Mouse (Mus musculus) adrenal gland, postnatal 10 days (tissue): ENCODE measurements around the gene Myct1. TPM values are rescaled to one million over a fixed set of nuclear protein-coding genes. Genes with fewer than 3 reads are reported as not detected.

ENCODE experiments used
- DNase-seq: peaks from one replicate; pipeline ENCODE4 v3.0.0; 2021; ENCODE audit warnings: mixed read lengths
- long read RNA-seq, 2 experiments: library from polyadenylated mRNA; stranded (forward); transcript quantifications; one replicate each; pipeline ENCODE4 v2.0.0; 2021
- total RNA-seq, 2 experiments: library from RNA; stranded (reverse); gene quantifications; 2 replicates each; pipeline ENCODE4 v1.2.3; 2021

Gene Myct1
- 10 to 100 TPM in 1 of 2 experiments, 1 to 10 TPM in 1; 8.5 to 13.4 TPM for total RNA-seq
- long read RNA-seq, experiment 1, transcript Myct1-201 (2 exons, 2,845 nt): major isoform, 7 of 9 reads
- long read RNA-seq, experiment 1, partial matches to known transcripts: 0 of 9 reads
- long read RNA-seq, experiment 1, other reads (novel, unspliced or antisense): 2 of 9 reads
- long read RNA-seq, experiment 2, transcript Myct1-201 (2 exons, 2,845 nt): major isoform, 9 of 9 reads
- long read RNA-seq, experiment 2, partial matches to known transcripts: 0 of 9 reads
- long read RNA-seq, experiment 2, other reads (novel, unspliced or antisense): 0 of 9 reads

DNA sequence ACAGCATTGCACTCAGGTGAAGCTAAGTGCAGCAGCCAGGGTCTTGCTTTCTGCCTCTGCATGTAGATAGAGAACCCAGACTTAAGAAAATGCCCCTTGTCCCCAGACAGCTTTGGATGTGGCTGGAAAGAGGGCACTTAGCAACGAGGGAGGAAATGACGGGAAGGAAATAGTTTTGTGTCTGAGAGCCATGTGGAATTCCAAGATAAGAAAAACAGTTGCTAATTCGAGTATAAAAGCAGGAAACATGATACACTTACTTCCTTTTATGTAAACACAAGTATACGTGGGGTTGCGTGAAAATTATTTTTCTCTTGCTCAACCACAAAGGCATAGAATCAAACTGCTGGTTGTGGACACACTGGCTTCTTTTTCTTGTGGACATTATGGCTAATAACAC, at the start of gene Myct1:
TSS of gene Myct1 (plus strand) at position 312 of the 400 bp plus-strand sequence.
- DNase-seq: no peak

- no peak for DNase-seq
These were observed 47.1 kb upstream of the Myct1 start for GRCm38 (mm10) chr10:5546428-5546827.

DNA sequence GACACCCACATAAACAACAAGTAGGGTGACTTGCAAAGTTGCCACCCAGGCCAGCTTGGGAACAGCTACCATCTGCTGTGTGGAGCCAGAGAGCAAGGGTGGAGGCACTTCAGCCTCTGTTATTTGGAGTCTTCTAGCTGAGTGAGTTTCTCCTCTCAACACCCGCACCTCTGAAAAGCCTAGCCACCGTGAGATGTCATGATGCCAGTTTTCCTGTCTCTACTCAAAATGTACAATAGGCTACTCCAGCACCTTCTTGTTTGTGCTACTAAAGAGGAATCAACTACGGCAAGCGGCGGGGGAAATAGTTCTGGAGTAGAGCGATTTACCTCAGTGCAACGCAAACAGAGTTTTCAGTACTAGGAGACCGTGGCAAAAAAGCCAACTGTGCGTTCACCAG, 45.8 kb upstream of the Myct1 start:
- DNase-seq: no peak

GRCm38 (mm10) chr10:5548651-5549050, 44.9 kb upstream of the Myct1 start:
- no peak for DNase-seq

GRCm38 (mm10) chr10:5549871-5550167, 43.8 kb upstream of the Myct1 start:
- no peak for DNase-seq

DNA sequence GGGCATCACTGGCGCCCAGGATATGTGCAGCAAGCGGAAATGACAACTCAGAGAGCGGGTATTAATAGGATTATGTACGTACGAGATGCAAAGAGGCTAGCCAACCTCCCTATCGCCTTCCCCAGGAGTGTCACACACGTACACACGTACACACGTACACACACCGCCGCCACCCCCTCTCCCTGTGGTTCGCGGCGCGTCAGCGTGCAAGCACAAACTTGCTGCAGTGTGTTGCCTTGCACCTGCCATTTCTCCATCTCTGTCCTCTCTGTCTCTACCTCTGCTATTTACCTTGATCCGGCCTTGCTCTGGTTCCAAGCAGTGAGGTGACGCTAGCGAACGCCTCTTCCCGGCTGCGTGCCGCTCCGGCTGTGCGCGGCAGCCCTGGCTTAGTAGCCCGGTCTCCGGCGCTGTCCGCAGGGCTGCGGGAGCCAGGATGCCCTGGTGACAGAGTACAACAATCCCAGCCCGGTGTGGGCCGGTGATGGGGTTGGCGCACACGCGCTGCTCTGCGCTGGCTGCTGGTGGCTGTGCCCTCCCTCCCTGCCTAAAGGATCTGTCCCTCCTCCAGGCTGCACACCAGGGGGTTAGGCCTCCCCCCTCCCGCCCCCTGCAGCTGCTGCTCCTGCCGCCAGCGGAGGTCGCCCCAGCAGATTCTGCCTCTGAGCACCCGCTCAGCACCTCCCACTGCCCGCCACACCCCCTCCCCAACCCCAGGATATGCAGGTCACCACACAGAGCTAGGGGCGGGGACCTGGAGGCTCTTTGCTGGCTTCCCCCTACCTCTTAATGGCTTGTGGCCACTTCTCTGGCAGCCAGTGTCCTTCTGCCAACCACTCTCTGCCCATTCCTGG, 43.2 kb upstream of the Myct1 start:
- DNase-seq: peak; percentile 52

DNA sequence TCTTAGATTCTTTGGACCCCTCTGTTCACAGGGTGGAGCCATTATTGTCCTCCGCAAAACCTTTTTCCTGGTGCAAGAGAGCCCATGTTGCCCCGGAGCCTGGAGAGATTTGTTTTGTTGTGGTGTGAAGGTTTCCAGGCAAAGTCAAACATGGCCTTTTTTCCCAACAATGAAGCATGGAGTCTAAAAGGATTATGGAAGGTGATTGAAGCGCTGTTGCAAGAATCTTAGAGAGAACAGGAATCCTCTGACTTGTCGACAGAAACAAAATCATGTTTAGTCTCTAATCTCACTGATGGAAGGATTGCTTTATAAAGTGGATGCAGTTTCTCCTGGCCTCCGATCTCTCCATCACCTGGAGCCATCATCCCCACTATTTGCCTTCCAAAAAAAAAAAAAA, 42.2 kb upstream of the Myct1 start, which contains the start of gene Syne1:
TSS of gene Syne1 (minus strand) at position 101 of the 400 bp plus-strand sequence.
- DNase-seq: no peak

- DNase-seq: peak; percentile 15
These were observed 38.6 kb upstream of the Myct1 start for GRCm38 (mm10) chr10:5554941-5555340.

- no peak for DNase-seq
These were observed 34.8 kb upstream of the Myct1 start for GRCm38 (mm10) chr10:5558808-5559207.

DNA sequence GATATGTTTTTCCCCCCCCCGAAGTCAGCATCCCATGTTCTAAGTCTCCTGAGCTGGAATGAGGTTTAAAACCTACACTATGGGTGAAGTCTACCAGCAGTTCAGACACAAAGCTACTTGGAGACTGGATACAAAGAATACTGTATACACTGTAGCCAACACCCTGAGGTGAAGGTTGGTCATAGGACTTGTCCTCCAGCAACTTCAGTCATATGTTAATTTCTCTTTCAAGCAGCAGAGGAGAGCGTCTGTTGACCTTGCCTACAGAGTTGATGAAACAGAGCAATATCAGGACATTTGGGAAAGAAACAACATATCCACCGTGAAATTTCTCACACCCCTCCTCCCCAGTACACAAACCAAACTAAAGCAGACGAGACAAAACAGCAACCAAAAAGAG, 33.0 kb upstream of the Myct1 start:
- DNase-seq: no peak

DNA sequence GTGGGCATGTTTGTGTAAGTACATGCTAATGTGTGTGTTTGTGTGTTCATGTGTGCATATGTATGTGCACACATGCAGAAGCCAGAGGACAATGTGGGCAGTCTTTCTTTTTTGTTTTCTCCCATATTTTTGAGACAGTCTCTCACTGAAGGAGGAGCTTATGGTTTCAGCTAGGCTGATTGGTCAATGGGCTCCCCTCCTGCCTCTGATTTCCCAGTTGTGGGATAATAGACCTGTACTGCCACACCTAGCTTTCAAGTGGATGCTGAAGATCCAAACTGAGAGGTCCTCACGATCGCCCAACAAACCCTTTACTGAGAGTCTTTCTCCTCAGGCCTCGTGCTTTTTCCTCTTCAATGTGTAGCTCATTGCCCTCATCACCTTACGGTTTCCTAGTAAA, 31.9 kb upstream of the Myct1 start:
- no peak for DNase-seq

DNA sequence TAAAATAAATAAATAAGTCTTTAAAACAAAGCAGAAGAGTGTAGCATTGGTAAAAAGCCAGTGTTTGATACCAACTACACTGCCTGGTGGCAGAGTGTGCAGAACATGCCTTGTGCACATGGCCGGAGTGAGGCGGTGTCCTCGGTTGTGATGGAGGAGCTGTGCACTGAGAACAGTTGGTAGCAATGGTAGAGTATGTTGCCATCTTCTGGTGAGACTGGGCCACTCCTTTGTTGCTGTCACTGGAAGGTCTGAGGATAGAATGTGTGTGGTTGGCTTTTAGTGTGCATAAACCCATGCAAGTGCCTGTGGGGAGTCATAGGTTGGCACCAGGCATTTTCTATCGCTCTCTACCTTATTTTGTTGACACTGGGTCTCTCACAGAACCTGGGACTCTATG, 24.6 kb upstream of the Myct1 start:
- DNase-seq: no peak

DNA sequence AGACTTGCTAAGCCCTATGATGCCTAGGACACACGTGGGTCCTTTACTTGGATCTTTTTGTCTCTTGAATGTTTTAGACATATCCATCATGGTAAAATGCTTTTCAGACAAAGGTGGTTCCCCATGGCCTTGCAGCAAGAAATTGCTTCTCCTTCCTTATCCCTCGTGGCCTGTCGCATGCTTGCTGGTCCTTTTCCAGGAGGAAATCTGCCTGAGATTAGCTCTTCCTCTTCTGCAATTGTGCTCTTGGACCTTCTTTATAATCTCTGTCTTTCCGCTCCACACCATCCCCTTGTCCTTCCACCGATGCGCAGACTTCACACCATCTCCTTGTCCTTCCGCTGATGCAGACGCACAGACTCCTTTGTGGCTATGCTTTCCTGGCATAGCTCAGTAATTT, 23.5 kb upstream of the Myct1 start:
- DNase-seq: no peak

DNA sequence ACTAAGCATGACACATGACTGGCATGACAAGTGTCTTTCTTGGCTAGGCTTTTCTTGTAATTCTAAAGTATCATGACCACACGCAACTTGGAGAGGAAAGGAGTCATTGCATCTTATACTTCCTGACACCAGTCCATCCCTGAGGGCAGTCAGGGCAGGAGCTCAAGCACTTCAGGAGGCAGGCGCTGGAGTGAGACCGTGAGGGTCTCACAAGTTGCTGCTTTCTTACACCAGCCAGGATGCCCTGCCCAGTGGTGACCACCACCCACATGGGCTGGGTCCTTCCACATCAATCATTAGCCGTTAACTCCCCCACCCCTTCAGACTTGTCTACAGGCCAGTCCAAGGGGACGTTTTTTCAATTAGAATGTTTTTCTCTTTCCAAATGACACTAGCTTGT, 22.2 kb upstream of the Myct1 start:
- no peak for DNase-seq

- no peak for DNase-seq
These were observed 20.2 kb upstream of the Myct1 start for GRCm38 (mm10) chr10:5573328-5573727.

DNA sequence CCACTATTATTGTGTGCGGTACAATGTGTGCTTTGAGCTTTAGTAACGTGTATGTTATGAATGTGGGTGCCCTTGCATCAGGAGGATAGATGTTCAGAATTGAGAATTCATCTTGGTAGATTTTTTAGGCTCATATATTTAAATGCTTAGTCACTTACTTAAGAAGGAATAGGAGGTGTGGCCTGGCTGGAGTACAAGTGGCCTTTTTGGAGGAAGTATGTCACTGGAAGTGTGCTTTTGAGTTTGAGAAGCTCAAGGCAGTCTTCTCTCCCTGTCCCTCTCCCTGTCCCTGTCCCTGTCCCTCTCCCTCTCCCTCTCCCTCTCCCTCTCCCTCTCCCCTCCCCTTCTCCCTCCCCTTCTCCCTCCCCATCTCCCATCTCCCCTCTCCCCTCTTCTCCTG, 2.5 kb upstream of the Myct1 start:
- no peak for DNase-seq

DNA sequence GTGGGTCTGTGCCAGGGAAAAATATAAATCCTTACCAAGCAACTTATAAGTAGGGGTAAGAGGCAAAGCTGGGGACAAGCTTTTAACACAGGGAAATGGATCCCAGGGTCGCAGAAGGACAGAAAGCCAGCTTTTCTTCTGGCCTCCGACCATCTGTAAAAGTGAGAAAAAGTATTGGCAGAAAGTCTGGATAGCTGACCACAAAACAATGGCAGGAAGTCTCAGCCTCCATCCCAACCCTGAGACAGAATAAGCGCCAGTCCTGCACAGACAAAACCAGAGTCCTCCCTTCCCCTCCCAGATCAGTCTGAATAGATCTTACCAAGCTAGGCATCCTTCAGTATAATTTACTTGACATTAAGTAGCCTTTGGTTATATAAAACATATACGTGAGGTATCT, 1.6 kb upstream of the Myct1 start:
- no peak for DNase-seq

- DNase-seq: no peak
These were observed 882 bp downstream of the Myct1 start for GRCm38 (mm10) chr10:5594457-5594856.

DNA sequence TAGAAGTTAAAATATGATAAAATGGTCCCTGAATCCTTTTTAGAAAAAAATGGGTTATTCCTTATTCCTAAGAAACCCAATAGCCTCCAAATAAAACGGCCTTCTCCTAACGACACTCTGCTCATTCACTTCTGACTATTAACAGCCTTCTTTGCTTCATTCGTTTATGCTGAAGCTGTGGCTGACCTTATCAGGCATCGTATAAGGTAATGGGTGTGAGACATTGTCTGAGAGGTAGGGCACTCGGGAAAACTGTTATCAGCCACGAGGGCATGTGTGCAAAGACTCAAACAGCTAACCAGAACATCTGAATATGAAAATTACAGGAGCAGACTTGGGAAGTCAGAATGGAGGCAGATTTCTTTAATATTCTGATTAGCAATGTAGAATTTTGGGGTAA, 3.0 kb downstream of the Myct1 start:
- no peak for DNase-seq

- peak; percentile 81 for DNase-seq
These were observed 6.5 kb downstream of the Myct1 start for GRCm38 (mm10) chr10:5600123-5600522.

DNA sequence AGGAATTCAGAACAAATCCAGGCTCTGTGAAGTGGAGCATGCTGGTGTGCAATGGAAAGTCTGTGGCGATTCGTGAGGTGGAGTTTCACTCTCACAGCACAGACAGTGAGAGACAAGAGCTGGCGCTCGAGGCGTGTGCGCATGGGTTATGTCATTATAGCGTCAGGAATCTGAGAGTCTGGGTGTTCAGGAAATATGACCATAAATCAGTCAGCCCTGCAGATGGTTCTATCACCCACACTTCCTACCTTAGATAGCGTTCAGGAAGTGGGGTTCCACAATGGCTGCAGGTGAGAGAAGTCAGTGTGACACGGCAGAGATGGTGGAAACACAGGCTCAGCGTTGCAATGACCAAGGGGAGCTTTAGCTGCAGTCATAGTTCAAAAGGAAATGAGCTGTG, 9.9 kb downstream of the Myct1 start:
- DNase-seq: no peak

GRCm38 (mm10) chr10:5604371-5604770, 10.8 kb downstream of the Myct1 start:
- no peak for DNase-seq

DNA sequence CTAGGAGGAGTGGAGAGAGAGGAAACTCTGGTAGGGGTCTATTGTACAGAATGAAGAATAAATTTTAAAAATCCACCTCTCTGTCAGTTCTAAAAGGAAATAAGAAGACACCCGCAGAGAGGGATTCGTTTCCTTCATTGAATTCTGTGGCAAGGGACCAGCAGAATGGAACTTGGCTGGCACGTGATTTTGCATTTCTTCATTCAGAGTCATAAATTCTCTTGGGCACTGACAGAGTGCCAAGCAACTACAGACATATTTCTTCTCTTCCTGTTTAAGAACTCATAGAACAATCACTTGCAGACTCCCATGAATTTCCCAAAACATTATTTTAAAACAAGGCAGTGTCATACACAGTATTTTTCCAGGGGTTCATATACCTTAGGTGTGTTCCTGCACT, 15.3 kb downstream of the Myct1 start:
- no peak for DNase-seq
